Mouse (Mus musculus): ENCODE results near the gene 1700010B08Rik.
A peak's percentile ranks its signal among the peaks of the same experiment; 100 is the strongest.
"Not testable (repeated sequence)": the region's sequence is repeated elsewhere in the genome, so short reads cannot be mapped to it uniquely, and the experiment has no call there.

1700010B08Rik gene

DNA sequence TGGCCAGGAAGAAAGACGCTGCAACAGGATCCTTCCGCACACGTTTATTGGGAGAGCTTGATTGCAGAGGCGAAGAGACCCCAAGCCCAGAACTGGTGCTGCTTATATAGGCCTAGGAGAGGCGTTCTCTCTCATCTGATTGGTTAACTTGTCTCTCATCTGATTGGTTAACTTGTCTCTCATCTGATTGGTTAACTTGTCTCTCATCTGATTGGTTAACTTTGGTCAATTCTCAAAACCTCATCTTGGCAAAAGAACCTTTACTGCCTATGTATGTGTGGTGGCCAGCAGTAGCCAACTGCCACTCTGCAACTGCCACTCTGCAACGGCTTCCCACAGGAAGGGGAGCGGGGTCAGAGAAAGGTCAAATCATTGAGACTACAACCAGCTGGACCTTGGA lies at the start of gene 1700010B08Rik:
Gene 1700010B08Rik, plus strand, starts transcription at position 301 of the 400 bp plus-strand sequence.
- DNase-seq (ENCODE audit: low spot score in 2 of 2) = not testable (repeated sequence)

DNA sequence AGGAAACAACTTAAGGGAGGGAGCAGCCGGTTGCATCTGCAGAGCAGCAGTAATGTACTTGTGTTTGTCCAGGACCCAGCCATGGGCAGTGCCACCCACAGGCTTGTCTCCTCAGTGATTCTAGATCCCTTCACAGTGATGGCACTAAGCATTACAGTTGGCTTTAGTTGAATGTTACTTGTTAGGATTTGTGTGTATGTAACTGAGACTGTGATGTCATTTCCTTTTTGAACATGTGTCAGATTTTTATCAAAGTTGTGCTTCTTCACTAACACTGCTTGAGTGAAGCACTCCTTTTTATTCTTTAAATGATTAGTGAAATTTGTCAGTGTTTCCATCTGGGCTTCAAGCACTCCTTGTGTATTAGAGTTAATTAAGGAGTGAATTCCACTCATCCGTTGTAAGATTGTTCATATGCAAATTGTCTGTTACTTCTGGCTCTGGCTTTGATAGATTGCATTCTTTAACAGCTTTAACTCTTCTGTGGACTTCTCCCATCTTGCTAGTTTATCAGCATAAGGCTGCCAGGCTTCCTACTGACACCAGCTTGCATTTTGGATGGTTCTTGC lies 46.8 kb upstream of the 1700010B08Rik start:
- no peak for DNase-seq (ENCODE audit: low spot score in 2 of 2)

DNA sequence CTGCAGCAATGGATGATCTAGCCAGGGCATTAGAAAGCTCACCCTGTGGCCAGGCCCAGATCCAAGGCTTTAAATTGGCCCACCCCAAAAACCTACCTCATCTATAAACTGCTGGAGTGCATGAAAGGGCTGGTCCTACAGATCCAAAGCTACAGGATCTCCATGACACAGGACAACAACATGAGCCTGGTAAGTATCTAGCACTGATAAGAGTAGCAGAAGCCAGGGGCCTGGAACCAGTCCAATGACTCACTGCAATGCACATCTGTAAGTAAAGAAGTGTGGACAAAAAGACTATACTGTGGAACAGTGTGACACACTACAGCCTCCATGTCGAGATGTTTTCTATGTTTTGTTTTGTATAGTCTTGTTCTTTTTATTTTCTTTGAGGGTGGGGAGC lies 45.7 kb upstream of the 1700010B08Rik start:
- DNase-seq (ENCODE audit: low spot score in 2 of 2) = peak in 1 of 2 experiments; percentile 41

DNA sequence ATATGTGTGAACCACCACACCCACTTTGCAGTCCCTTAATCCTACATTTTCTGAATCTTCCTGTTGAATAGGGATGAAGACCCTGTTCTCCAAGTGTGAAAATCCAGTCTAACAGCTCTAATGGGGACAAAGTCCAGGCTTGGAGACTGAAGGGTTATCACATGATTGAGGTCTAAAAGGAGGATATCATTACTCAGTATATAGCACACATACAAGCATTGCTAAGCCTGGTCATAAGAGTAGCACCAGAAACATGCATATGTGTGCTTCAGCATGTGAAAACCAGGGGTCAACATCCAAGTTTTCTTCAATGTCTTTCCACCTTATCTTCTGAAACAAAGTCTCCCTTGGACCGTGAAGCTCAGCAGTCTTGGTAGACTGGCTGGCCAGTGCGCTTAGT lies 40.6 kb upstream of the 1700010B08Rik start:
- DNase-seq (ENCODE audit: low spot score in 2 of 2) = no peak

DNA sequence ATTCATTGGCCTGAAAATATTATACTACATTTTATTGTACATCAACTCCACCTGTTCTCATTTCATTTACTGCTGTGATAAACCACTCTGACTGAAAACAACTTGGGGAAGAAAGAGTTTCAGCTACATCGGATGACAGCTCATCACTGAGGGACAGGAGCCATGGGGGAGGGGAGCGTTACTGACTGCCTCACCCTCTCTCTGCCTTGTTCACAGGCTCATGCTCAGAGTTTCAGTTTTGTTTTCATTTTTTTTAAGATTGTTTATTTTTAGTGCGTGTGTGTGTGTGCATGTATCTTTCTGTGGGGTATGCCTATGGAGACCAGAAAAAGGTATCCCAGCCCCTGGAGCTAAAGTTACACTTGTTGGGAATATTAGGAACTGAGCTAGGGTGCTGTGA lies 40.0 kb upstream of the 1700010B08Rik start:
- DNase-seq (ENCODE audit: low spot score in 2 of 2) = no peak

DNA sequence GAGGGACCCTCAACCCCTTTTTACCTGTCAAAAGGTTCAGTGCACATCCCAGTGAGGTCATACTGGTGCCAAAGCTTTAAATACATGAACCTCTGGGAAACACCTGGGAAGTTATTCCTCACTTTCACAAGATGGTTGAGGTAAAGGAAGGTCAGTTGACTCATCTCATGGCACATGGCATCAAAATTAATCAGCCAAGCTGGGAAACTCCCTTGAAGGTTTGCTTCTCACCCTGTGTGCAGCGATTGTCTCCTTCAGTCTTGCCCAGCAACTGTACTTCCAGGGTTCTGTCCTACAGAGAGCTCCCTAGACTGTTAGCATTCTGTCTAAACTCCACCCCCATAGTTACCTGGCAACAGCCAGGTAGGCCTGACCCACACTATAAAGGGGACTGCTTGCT lies 39.1 kb upstream of the 1700010B08Rik start:
- no peak for DNase-seq (ENCODE audit: low spot score in 2 of 2)

DNA sequence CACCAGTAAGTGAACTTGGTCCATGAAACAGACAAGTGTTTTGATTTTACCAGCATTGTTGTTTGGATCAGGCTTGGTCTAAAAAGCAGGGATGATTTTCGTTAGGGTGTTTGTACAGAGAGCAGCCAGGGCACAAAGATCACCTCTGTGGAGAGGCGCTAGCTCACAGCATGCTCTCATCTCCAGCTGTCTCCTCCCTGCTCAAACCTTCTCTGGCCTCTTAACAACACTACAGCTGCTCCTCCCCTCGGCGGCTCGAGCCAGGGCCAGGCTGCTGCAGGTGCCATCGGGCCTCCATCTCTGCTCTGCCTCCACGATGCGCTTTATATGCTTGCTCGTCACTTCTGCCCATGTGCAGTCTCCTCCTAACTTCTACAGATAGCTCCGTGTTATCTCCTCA lies 36.4 kb upstream of the 1700010B08Rik start:
- DNase-seq (ENCODE audit: low spot score in 2 of 2) = no peak

DNA sequence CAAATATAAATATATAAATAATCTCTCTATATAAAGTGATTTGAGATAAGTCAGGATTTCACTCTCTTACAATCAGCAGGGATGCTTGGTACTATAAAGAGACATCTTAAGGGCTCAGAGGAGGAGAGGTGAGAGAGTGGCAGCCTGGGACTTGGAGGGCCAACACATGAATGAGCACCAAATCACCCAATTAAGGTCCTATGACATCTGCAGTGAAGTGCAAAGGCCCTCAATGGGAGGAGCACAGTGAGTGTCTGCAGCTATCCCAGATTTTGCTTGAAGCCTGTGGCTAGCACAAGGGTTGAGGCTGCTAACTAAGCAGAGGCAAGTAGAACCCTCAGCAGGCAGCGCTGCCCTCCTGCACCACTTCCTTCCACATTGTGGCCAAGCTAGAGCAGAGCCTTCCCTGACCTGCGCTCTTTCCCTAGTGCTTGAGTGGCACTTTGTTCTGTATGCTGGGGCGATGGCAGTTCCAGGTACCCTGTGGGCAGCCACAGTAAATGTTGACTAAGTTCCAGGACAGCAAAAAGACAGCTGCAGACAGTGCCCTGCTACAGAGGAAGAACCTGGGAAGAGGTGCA lies 33.3 kb upstream of the 1700010B08Rik start:
- no peak for DNase-seq (ENCODE audit: low spot score in 2 of 2)

DNA sequence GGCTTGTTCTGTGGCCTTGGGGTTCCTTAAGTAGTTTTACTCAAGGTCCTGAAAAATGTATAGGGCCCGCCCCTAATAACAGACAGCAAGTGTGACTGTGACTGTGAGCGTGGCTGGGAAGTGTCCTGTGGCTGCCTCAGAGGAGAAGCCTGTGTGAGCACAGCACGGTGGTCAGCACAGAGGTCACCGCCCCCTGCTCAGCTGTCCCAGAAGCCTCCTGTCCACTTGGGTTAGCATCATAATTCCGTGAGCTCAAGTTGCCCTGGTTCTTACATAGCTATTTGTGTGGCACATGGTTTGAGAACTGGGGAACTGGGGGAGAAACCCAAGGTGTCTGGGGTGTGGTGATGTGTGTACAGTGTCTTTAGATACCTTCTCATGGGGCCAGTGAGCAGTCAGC lies 31.9 kb upstream of the 1700010B08Rik start:
- no peak for DNase-seq (ENCODE audit: low spot score in 2 of 2)

DNA sequence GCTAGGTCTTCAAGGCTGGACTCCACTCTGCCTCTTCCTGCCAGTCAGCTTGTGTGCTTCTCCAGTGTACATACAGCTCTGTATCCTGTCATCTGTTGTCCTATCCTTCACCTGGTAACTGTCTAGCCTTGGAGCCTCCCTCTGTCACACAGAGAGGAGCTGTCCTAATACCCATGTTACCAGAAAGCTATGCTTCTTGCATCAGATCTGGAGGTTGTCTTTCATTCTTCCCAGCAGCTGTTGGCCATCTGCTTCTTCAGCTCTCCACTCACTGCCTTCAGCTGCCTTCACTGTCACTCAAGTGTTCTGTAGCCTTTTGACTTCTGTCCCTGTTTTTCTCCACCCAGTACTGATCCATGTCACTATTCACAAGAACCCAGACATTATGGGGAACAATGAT lies 29.4 kb upstream of the 1700010B08Rik start:
- no peak for DNase-seq (ENCODE audit: low spot score in 2 of 2)

DNA sequence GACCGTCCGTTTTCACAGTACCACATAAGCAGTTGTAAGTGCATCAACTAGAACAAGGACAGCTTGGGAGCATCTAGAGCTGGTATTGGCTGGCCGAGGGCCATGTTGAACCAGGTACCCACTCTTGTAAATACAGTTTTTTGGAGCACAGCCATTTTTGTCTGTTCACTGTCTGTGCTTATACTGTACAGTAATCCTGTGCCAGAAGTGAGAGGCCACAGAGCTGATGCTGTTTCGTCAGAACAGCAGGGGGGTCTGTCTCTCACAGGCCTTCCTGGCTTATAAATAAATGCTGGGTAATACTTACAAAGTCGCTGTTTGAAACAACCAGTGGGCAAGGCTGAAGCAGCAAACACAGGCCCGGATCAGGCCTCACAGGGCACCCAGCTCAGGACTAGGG lies 27.5 kb upstream of the 1700010B08Rik start:
- DNase-seq (ENCODE audit: low spot score in 2 of 2) = no peak

DNA sequence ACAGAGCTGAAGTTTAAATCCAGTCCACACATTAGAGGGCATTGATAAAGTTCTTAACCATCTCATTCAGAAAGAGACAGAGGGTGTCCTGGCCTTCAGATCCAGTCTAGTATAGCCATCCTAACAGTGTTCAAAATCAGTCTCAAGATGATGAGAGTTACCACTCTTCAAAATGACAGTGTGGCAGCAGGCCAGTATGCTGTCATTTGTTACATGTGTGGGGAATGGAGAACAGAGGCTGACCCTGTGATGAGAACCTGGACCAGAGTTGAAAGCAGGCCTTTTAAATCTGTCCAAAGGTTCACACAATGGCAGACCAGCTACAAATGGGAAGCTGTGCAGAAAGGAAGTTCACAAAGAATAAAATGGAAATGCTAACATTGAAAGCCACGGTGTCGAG lies 26.5 kb upstream of the 1700010B08Rik start:
- no peak for DNase-seq (ENCODE audit: low spot score in 2 of 2)

DNA sequence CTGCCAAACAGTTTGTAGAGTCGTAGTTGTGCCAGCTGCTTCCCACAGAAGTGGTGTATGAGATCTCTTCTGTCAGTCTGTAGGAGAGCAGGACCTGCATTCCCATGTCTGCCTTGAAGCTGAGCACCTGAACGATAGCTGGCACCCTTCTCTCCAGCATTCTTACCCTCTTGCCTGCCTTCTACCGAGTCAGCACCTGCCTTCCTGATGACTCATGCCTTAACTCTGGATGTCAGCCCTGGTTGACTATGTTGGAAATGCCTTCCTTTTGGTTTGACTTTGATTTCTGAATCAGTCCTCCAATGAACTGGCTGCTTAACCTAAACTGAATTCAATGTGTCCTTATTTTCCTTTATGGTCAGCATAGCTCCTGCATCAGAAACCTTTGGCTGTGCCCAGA lies 20.4 kb upstream of the 1700010B08Rik start:
- DNase-seq (ENCODE audit: low spot score in 2 of 2) = no peak

DNA sequence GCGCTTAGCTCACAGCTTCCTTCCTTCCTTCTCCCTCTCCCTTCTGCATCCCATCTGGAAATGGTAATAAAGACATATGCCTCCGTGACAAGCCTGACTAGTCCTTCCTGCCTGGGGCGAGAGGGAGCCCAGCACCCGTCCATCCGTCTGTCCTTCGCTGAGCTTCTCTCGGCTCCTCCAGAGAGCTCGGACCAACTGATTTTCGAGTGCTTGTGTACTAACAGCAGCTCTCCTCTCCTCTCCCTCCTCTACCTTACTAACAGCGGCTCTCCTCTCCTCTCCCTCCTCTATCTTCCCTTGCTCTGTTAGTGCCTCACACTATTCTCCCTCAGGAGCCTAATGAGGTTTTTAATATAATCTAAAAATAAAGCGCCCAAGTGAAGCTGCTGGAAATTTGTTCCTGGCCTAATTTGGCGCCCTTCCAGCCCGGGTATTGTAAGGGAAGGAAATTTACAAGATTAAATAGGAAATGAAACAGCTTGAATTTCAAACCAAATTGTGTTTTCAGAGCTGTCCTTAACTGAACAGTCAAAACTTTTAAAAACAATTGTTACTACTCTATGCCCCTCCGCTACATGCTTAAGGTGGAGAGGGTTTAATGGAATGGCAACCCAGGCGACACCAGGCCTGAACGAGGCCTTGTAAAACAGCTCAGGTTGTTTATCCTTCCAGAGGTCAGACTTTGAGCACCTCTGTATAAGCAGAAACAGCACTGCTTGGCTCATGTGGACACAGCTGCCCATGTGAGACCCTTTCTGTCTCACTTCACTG lies 16.9 kb upstream of the 1700010B08Rik start:
- no peak for DNase-seq (ENCODE audit: low spot score in 2 of 2)

DNA sequence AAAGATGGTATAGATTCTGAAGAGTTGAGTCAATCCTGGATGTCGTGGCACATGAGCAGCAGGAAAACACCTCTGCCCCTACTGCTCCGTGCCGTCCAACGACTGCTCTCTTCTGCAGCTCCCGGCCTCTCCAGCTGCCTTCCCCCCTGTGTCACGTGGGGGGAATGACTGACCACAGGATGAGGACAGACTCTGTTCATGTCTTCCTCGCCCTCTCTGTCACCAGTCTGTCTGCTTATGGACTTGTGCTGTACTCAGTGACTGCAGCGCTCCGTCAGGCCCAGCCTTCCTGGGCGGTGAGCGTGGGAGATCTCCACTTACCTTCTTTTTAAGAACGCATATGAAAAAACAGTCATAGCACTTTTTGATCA lies 16.4 kb upstream of the 1700010B08Rik start:
- no peak for DNase-seq (ENCODE audit: low spot score in 2 of 2)

DNA sequence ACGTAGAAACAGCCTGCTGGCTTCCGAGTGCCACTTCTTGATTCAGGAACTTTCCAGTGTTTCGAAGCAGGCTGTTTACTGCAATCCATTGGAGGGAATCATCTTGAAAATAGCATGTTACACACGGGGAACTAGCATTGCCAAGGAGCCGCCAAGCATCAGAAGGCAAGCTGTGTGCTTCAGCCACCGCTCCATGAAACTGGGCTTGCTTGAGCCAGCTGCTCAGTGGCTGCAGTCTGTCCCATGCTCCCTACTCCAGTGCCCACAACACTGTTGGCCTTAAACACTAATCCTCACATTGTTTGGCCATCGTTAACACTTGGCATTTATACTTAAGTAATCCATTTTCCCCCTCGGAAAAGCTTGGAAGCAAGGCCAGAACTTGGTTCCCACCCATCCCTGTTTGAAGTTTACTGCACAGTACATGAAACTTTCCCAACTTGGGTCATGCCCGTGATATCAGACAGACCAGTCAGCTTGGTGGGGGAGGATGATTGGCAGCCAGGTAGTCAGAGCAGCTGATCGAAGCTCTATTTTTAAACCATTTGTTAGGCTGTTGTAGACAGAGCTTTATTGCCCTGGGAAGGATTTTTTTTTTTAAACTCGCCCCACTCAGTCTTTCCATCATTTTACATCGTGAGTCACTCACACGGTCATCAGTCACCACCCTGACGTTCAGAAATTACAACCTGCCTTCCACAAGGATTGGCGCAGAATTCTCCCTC lies 13.2 kb upstream of the 1700010B08Rik start:
- no peak for DNase-seq (ENCODE audit: low spot score in 2 of 2)

DNA sequence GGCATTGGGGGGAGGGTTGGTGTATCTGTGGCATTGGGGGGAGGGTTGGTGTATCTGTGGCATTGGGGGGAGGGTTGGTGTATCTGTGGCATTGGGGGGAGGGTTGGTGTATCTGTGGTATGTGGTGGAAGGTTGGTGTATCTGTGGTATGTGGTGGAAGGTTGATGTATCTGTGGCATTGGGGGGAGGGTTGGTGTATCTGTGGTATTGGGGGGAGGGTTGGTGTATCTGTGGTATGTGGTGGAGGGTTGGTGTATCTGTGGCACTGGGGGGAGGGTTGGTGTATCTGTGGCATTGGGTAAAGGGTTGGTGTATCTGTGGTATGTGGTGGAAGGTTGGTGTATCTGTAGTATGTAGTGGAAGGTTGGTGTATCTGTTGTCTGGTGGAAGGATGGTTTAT lies 11.6 kb upstream of the 1700010B08Rik start:
- not testable (repeated sequence) for DNase-seq (ENCODE audit: low spot score in 2 of 2)

DNA sequence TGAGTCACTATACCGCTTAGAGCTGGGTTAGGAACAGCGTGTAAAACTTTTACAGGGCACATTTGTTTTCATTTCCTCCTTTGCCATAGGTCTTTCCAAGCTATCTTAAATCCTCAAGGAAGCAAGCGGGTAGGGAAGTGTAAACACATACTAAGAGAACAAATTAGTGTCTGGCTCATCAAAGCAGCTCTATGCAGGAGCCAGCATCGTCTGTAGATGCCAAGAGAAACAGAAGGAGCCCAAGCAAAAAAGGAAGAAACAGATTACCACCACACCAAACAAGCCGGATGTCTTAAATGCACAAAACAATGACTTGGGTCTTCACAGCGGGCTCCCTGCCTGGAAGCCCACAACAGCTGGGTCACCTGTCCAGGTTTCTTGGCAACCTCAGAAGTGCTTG lies 9.0 kb upstream of the 1700010B08Rik start:
- DNase-seq (ENCODE audit: low spot score in 2 of 2) = no peak

DNA sequence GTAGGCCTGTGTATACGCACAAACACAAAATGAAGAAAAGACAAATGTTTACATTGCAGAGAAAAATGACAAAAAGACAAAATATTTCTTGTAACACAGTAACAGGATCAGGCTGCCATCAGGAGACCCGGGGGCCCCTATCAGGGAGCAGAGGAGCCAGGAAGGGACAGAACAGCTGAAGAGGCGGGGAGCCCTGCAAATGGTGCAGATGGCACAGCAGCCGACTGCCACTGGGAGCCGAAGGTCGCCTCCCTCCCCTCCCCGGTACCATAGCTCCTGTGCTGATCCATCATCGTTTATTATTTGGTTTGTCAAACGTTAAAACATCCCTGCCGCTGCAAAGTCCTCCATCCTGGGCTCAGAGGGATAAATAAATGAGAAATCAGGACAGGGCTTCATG lies 6.6 kb upstream of the 1700010B08Rik start:
- no peak for DNase-seq (ENCODE audit: low spot score in 2 of 2)

DNA sequence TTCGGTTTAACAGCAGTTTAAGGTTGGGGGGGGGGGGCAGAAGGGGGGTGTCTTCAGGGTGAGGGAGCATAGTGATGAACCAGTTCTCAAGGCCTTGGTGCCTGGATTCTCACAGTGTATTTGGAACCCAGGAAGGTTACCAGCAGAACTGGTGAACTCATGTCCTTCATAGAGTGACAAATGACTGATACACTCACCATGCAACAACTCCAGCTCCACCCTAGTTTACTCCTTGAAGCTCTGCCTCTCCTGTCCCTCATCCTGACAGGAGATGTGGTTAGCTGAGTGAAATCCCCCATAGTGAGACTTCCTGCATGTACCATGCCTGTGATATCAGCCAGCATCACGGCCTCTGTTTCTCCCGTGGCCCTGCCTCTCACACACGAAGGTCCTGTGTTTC lies 6.0 kb upstream of the 1700010B08Rik start:
- no peak for DNase-seq (ENCODE audit: low spot score in 2 of 2)

DNA sequence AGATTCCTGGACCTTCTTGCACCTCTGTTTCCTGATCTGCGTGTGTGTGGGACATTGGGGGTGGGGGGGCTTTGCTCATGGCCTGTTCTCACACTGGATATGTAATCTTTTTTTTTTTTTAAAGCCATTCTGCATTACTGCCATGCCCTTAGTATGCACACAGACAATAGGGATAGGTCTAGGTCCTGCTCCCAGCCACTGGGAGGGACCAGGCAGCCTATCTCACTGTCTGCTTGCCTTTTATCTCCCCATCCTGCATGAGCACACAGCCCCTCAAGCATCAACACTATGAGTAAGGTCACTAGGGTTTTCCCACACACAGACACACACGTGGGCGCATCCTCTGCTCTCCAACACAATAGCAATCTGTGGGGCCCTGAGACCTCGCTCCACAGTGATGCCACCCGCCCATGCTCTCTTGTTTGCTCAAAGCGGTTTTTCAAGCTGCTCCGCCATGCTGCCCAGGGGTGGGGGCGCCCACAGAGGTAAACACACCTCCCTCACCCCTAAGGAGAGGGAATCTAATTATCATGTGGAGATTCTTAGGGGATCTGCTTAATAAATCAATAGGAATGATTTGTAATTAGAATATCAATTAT lies 4.5 kb upstream of the 1700010B08Rik start:
- no peak for DNase-seq (ENCODE audit: low spot score in 2 of 2)

DNA sequence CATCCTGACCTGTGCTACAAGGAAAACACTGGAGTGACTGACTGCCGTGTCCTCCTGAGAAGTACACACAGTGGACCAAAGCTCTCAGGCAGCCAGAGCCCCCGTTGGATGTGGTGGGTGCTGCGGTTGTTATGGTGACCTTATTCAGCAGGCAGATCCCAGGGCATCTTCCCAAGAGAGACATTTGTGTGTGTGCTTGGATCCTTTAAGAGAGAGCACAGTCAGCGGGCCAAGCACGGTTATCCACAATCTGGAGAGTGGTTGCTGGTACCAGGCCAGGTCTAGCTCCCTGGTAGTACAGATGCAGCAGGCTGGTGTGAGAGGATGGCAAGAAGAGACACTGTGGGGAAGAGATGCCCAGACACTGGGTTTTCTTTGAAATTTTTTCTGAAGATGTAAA lies 2.2 kb upstream of the 1700010B08Rik start:
- DNase-seq (ENCODE audit: low spot score in 2 of 2) = no peak
